Mouse (Mus musculus) erythroblast, embryonic 14.5 days (primary cell): ENCODE measurements around the gene Pfn1.

Source experiments
- GATA1 ChIP-seq: IDR thresholded peaks from 2 replicates; pipeline ENCODE4 v1.6.1; 2012; ENCODE audit warnings: low read length, inconsistent platforms, mixed read lengths
- TAL1 ChIP-seq: IDR thresholded peaks from 3 replicates; pipeline ENCODE4 v1.6.1; 2012; ENCODE audit warnings: low read length, inconsistent platforms, mixed read lengths

GRCm38 (mm10) chr11:70687601-70688199 lies 33.3 kb upstream of the Pfn1 start, which contains the start of gene Camta2:
- TF ChIP-seq GATA1 (no peak), TAL1 (no peak)
